Mouse (Mus musculus): Measurements from ENCODE around the gene Foxd4.

Foxd4 gene

DNA sequence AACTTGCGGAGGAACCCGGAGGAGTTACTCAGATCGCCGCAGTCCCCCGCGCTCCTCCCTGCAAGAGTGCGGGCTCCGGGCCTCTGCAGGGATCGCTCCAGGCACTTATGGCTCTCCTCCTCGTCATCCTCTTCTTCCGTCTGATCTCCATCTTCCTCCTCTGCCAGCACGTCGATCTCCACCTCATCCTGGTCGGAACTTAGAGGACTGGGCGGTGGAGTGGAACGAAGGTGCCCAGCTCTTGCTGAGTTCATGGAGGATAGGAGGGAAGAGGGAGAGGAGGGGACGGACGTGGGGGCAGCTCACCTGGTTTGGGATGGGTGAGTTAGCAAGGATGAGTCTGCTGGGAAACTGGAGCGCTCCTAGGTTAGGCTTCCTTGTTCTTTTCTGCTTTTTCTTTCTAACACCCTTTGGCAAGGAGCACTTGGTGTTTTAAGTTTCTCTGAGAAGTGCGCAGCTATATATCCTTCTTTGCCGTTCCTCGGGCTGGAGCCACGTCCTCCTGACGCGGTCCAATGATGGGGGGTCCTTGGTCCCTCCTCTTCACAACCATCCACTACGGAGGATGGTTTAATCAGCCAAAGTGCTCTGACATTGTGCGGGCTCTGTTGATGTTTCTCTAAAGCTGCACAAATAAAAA, at the start of gene Foxd4:
TSS of gene Foxd4 (minus strand) at position 617 of the 640 bp plus-strand sequence.
- DNase-seq (ENCODE audit: low spot score in 2 of 2), result peak in 1 of 2 experiments; percentile 57

DNA sequence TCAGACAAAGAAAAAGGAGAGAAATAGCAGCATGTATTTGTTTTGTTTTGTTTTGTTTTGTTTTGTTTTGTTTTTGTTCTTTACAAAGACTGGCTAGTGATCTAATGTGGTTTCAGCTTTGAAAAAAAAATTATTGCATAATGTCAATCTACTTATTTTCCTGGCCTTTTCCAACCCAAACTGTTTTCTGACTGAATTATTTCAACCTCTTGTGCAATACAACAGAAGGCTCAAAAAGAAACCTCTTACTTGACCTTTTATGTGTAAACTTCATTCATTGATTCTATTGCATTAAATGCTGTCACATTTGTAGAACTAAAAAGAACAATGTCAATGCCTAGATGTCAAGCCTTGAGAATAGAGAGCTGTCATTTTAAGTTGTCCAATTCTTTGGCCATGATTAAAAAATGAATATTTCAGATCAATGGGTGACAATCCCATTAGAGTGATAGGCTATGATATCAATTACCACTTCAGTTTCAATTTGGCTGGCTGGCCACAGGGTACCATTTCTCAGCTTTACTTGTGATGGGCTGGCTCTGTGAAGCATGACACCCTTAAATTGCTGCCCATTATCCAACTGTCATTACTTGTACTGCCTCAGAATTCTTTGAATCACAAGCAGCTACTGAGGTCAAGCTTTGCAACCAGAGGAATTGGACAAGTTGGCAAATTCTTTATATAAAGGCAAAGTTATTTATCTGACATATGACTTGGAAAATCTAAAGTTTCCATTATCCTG, 44.7 kb upstream of the Foxd4 start:
- DNase-seq (ENCODE audit: low spot score in 2 of 2), result no peak

DNA sequence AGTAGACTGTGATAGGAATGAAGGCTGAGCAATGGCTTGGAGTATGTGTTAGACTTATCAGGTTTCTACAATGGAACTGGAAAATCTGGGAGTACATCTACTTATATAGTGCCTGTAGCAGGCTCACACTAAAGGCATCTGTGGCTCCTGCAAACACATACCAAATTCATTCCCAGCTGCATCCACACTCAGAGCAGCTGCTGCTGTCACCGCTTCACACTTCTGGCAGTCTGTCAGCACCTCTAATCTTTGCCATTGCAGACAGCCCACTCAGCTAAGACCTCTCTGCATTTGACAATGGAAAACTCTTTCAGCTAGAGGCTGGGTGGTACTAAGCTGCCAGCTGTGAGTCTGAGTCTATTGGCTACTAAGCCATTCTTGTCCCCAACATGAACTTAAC, 36.1 kb upstream of the Foxd4 start:
- no peak for DNase-seq (ENCODE audit: low spot score in 2 of 2)

- DNase-seq (ENCODE audit: low spot score in 2 of 2), result no peak
These were observed 28.0 kb upstream of the Foxd4 start for GRCm38 (mm10) chr19:24929041-24929440.

GRCm38 (mm10) chr19:24920866-24921265, 19.9 kb upstream of the Foxd4 start:
- DNase-seq (ENCODE audit: low spot score in 2 of 2), result no peak

GRCm38 (mm10) chr19:24908385-24909155, 7.6 kb upstream of the Foxd4 start:
- no peak for DNase-seq (ENCODE audit: low spot score in 2 of 2)

- DNase-seq (ENCODE audit: low spot score in 2 of 2), result no peak
These were observed 6.7 kb upstream of the Foxd4 start for GRCm38 (mm10) chr19:24907655-24908054.

DNA sequence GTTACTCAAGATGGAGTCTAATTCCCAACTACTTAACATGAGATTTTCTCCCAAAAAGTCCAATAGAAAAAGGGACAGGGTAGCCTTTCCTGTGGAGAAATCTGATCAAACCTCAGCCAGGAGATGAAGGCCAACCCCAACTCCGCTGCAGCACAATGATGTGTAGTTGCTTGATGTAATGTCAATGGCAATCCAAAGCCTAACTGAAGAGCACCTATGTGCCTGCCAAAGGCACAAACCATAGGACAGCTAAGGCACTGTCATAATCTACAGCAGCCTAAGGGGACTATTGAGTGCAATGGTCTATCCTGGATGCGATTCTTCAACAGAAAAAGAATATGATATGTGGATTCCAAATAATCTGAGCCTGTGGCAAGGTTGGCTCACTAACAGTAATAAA, 1.8 kb upstream of the Foxd4 start:
- no peak for DNase-seq (ENCODE audit: low spot score in 2 of 2)

GRCm38 (mm10) chr19:24902256-24902655, 1.3 kb upstream of the Foxd4 start:
- no peak for DNase-seq (ENCODE audit: low spot score in 2 of 2)

DNA sequence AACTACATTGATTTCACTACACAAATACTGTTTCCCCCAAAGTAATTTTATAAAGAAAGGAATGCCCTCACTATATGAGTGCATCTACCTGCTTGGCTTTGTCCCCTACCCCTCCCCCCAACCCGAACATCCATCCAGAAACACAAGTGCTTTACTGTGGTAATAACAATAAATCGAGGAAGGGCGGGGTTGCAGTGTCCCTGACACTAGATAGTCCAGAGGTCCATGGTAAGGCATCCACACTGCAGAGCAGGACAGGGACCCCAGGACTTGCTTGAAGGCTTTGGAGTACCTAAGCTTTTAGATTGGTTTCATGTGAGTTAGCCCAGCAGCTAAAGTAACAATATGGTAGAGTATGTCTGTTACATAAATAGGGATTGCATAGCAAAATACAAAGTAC, 669 bp upstream of the Foxd4 start:
- peak in 1 of 2 experiments; percentile 40 for DNase-seq (ENCODE audit: low spot score in 2 of 2)

DNA sequence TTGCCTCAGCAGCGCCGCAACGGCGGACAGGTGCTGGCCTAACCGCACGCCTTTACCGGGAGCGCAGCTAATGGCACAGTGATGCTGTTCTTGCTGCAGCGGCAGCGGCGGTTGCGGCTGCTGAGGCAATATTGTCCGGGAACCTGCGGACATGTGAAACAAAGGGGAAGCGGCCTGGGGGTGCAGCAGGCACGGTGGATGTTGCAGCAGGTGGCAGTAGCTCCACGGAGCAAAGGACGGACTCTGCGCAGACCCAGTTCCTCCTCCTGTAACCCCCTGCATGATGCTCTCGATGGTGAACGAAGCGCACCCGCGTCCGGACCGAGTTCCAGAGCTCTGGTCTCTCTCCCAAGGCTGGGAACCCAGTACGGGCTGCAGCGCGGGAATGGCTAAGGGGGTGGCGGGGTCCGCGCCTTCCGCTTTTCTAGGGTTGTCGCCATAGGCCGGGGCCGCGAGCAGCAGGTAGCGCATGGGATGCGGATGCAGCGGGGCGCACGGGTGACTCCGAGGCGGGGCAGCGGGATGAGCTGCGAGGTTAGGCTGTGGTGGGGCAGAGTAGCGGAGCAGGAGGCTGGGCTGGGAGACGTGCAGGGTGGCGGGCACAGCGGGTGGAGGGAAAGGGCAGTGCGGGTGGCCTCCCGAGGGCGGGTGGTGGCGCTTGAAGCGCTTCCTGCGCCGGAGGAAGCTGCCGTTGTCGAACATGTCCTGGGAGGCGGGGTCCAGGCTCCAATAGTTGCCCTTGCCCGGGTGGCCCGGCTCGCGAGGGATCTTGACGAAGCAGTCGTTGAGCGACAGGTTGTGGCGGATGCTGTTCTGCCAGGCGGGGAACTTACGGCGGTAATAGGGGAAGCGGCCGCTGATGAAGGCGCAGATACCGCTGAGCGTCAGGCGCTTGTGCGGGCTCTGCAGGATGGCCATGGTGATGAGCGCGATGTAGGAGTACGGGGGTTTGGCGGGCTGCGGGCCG, 1.1 kb downstream of the Foxd4 start:
- DNase-seq (ENCODE audit: low spot score in 2 of 2), result peak in 1 of 2 experiments; percentile 61

DNA sequence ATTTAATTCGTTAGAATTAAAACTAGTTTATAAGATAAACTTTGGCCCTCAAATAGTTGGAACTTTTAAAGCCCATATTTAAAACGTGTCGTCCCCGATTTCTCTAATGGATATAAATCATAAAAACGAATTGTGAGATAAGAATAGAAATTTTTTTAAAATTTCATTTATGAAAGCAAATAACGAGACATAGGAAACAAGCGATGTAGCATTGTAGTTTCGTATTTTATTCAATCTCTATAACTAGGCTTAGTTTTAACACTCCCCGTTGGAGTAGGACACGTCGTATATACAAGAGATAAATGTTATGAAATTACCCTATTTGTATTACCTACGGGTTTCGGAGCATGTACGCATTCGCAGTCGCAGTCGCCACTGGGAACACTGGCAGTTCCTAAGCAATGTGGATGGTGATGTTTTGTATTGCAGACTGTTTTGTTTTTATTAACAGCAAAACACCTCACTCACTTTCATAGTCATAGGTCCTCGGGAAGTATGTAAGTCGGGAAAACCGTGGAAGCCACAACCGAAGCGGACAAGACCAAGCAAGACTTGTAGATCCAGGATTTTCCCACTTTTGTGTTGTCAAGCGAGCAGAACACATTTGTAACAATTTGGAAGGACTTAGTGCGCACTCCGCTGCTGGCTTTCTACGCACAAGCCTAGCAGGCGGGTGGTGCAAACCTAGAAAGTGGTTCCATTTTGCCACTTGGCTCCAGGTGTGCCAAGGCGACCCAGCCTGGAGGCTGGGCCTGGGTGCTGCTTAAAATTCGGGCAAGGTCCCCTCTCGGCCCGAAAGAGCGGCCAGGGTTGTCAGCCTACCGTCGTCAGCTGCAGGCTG, 2.0 kb downstream of the Foxd4 start:
- DNase-seq (ENCODE audit: low spot score in 2 of 2), result peak in 1 of 2 experiments; percentile 32

DNA sequence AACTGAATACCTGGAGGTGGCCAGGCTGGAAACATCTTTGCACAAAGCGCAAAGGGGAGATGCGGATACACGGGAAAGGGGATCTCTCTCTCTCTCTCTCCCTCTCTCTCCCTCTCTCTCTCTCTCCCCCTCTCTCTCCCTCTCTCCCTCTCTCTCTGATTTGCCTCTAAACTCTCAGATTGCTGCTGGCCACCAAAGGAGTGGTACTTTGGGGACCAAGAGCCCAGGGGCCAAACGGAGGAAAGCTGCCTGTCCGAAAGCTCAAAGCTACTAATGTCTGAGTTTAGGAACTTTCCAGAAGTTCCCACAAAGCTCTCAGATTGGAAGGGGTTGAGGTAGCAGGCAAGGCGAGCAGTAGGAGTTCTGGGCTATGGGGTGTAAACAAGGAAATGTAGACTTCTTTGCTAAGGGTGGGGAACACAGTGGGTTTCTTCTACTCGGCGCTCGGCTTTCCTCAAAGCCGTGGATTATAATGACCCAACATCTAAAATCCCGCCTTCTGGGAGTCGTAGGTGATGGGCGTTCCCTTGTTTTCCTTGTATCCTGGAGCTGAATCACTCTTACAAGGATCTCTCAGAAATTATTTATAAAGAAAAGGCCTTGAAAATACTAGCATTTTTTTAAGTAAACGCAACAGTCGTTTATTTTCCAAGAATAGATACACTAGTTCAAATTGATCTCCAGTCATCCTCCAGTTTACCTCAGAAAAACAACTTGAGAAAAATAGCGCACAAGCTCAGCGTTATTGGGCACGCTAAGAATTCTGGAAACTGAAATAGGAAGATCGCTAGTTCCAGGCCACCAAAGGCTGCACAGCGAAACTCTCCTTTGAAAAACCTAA, 2.9 kb downstream of the Foxd4 start:
- DNase-seq (ENCODE audit: low spot score in 2 of 2), result peak in 1 of 2 experiments; percentile 48

- peak in 1 of 2 experiments; percentile 58 for DNase-seq (ENCODE audit: low spot score in 2 of 2)
These were observed 3.7 kb downstream of the Foxd4 start for GRCm38 (mm10) chr19:24897006-24897895.

DNA sequence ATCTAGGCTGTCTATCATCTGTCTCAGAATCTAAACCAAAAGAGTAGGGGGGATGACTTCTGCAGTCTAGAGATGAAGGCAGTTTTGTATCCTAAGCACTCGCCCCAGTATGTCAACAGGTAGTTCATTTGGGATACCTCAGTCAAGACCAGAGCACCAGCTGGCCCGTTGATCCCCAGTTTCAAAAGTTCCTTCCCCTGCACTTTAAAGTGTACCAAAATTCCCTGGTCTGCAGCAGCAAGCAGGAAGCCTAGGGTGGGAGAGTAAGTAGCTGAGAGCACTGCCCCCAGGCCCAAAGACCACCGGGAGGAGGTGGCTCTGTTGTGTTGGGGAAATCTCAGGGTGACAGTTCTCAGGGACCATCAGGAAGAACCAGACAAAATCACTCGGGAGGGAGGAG, 4.5 kb downstream of the Foxd4 start:
- peak in 1 of 2 experiments; percentile 33 for DNase-seq (ENCODE audit: low spot score in 2 of 2)

DNA sequence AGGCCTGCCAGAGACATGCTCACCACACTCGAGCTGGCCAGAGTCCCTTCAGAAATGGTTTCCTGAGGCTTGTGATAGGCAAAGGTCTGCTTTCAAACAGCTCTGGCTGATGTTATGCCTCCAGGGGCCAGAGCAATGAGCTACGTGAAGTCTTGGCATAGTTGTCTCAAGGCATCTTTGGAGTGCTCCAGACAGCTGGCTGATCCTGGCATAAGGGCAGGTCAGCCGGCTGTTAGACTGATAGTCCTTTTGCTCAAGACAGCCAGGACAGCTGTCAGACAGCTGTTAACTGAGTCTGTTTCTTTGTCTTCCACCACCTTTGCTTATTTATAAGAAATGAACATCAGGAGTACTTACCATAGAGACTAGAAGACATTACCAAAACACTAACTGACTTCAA, 14.1 kb downstream of the Foxd4 start:
- peak in 1 of 2 experiments; percentile 38 for DNase-seq (ENCODE audit: low spot score in 2 of 2)

GRCm38 (mm10) chr19:24885504-24885903, 15.5 kb downstream of the Foxd4 start:
- DNase-seq (ENCODE audit: low spot score in 2 of 2), result peak in 1 of 2 experiments; percentile 58

GRCm38 (mm10) chr19:24881237-24881636, 19.8 kb downstream of the Foxd4 start:
- DNase-seq (ENCODE audit: low spot score in 2 of 2), result peak in 1 of 2 experiments; percentile 42

Measured in urinary bladder, postnatal 4 days (tissue).